Mouse (Mus musculus) myocyte (in vitro differentiated cells): ENCODE data around the gene Pitx1. TPM values are rescaled to one million over a fixed set of nuclear protein-coding genes. Genes with fewer than 3 reads are reported as not detected.

Experiments
- H3K27me3 ChIP-seq: one replicate; pipeline ENCODE4 v1.6.1; 2011; ENCODE audit not compliant: control insufficient read depth, insufficient read depth, insufficient read length
- H3K36me3 ChIP-seq: one replicate; pipeline ENCODE4 v1.6.1; 2011; ENCODE audit not compliant: control insufficient read depth, insufficient read depth
- H3K4me2 ChIP-seq: one replicate; pipeline ENCODE4 v1.6.1; 2011; ENCODE audit warnings: low read depth, control low read depth
- H3K4me3 ChIP-seq: one replicate; pipeline ENCODE4 v1.5.1; 2011; ENCODE audit warnings: mild to moderate bottlenecking, control low read depth, moderate library complexity
- H3K79me2 ChIP-seq: one replicate; pipeline ENCODE4 v1.6.1; 2011; ENCODE audit not compliant: control insufficient read depth, insufficient read depth
- H3ac ChIP-seq: one replicate; pipeline ENCODE4 v1.6.1; 2011; ENCODE audit not compliant: control insufficient read depth, insufficient read length
- CEBPB ChIP-seq: IDR thresholded peaks from 2 replicates; pipeline ENCODE4 v1.6.1; 2011; ENCODE audit warnings: mild to moderate bottlenecking, moderate library complexity; ENCODE audit not compliant: poor library complexity, insufficient read depth, severe bottlenecking
- E2F4 ChIP-seq: IDR thresholded peaks from one replicate; pipeline ENCODE4 v1.6.1; 2011; ENCODE audit warnings: mild to moderate bottlenecking, control low read depth, moderate library complexity; ENCODE audit not compliant: insufficient read depth
- MAX ChIP-seq: IDR thresholded peaks from one replicate; pipeline ENCODE4 v1.6.1; 2011; ENCODE audit warnings: low read depth, mild to moderate bottlenecking, control low read depth
- MYOD1 ChIP-seq, 3 experiments: IDR thresholded peaks; one replicate each; pipeline ENCODE4 v1.6.1; 2011; ENCODE audit warnings: control low read depth in 2 of 3, low read depth in 2 of 3, mild to moderate bottlenecking in 2 of 3, moderate library complexity in 1 of 3; ENCODE audit not compliant: insufficient read length in 2 of 3, control insufficient read depth in 1 of 3
- MYOG ChIP-seq, 3 experiments: IDR thresholded peaks; one replicate each; pipeline ENCODE4 v1.6.1; 2011; ENCODE audit warnings: control low read depth in 2 of 3, low read depth in 2 of 3, mild to moderate bottlenecking in 2 of 3; ENCODE audit not compliant: insufficient read length in 2 of 3, control insufficient read depth in 1 of 3, insufficient read depth in 1 of 3
- POLR2A ChIP-seq: IDR thresholded peaks from one replicate; pipeline ENCODE4 v1.6.1; 2011; ENCODE audit warnings: low read depth, mild to moderate bottlenecking, control low read depth, moderate library complexity; ENCODE audit not compliant: insufficient read length
- POLR2AphosphoS2 ChIP-seq: IDR thresholded peaks from one replicate; pipeline ENCODE4 v1.6.1; 2011; ENCODE audit warnings: low read depth, control low read depth; ENCODE audit not compliant: insufficient read length
- REST ChIP-seq: IDR thresholded peaks from one replicate; pipeline ENCODE4 v1.6.1; 2011; ENCODE audit warnings: mild to moderate bottlenecking, control low read depth, moderate library complexity; ENCODE audit not compliant: insufficient read depth, insufficient read length
- SRF ChIP-seq: IDR thresholded peaks from one replicate; pipeline ENCODE4 v1.6.1; 2011; ENCODE audit warnings: low read depth; ENCODE audit not compliant: control insufficient read depth, insufficient read length
- TCF12 ChIP-seq: IDR thresholded peaks from one replicate; pipeline ENCODE4 v1.6.1; 2011; ENCODE audit warnings: mild to moderate bottlenecking, control low read depth; ENCODE audit not compliant: poor library complexity, insufficient read depth, severe bottlenecking
- TCF3 ChIP-seq: IDR thresholded peaks from one replicate; pipeline ENCODE4 v1.6.1; 2011; ENCODE audit warnings: low read depth, control low read depth; ENCODE audit not compliant: insufficient read length
- USF1 ChIP-seq: IDR thresholded peaks from one replicate; pipeline ENCODE4 v1.6.1; 2011; ENCODE audit warnings: low read depth, mild to moderate bottlenecking, control low read depth, moderate library complexity
- polyA plus RNA-seq: library from polyadenylated mRNA; unstranded; fragments of >200 nt; fragmentation: generic; extraction: Trizol; gene quantifications from one replicate; pipeline ENCODE4 v1.2.1, GENCODE M21; 2012; ENCODE audit warnings: missing spikeins

Pitx1 gene
- polyA plus RNA-seq, 1 experiment, result not detected

- H3K27me3 ChIP-seq, result peaks cover 84% of the 10 kb centered on the region
- H3ac ChIP-seq, result no peak overlapping the region
- no peaks in the 10 kb centered on the region for H3K79me2 ChIP-seq
- no peak overlapping the region for H3K4me2 ChIP-seq
- no peaks in the 10 kb centered on the region for H3K36me3 ChIP-seq
- TF ChIP-seq USF1 (no peak), TCF12 (no peak), TCF3 (no peak), SRF (no peak), POLR2AphosphoS2 (no peak), MAX (no peak), REST (no peak), E2F4 (no peak), MYOD1 (IDR thresholded peaks at IDR 0.05; ENCODE audit: control insufficient read depth in 1 of 3, insufficient read length in 2 of 3, low read depth in 2 of 3) (no peak), POLR2A (no peak), CEBPB (no peak), MYOG (IDR thresholded peaks at IDR 0.05; ENCODE audit: control insufficient read depth in 1 of 3, insufficient read depth in 1 of 3, insufficient read length in 2 of 3, low read depth in 2 of 3) (no peak)
- no peak overlapping the region for H3K4me3 ChIP-seq
These were observed 7.6 kb downstream of the Pitx1 start for GRCm38 (mm10) chr13:55828141-55829017.

GRCm38 (mm10) chr13:55827679-55828140 lies 8.3 kb downstream of the Pitx1 start:
- Histone ChIP-seq H3ac (no peak overlapping the region), H3K36me3 (no peaks in the 10 kb centered on the region), H3K4me3 (no peak overlapping the region), H3K79me2 (no peaks in the 10 kb centered on the region), H3K4me2 (no peak overlapping the region), H3K27me3 (peaks cover 82% of the 10 kb centered on the region)
- TF ChIP-seq MYOG (IDR thresholded peaks at IDR 0.05; ENCODE audit: control insufficient read depth in 1 of 3, insufficient read depth in 1 of 3, insufficient read length in 2 of 3, low read depth in 2 of 3) (no peak), SRF (no peak), E2F4 (no peak), TCF3 (no peak), MAX (no peak), REST (no peak), USF1 (no peak), MYOD1 (IDR thresholded peaks at IDR 0.05; ENCODE audit: control insufficient read depth in 1 of 3, insufficient read length in 2 of 3, low read depth in 2 of 3) (no peak), POLR2A (no peak), TCF12 (no peak), POLR2AphosphoS2 (no peak), CEBPB (no peak)

- peaks cover 82% of the 10 kb centered on the region for H3K27me3 ChIP-seq
- no peaks in the 10 kb centered on the region for H3K36me3 ChIP-seq
- no peaks in the 10 kb centered on the region for H3K79me2 ChIP-seq
- TF ChIP-seq MAX (no peak), POLR2A (no peak), TCF3 (no peak), TCF12 (no peak), USF1 (no peak), MYOG (IDR thresholded peaks at IDR 0.05; ENCODE audit: control insufficient read depth in 1 of 3, insufficient read depth in 1 of 3, insufficient read length in 2 of 3, low read depth in 2 of 3) (no peak), E2F4 (no peak), REST (no peak), MYOD1 (IDR thresholded peaks at IDR 0.05; ENCODE audit: control insufficient read depth in 1 of 3, insufficient read length in 2 of 3, low read depth in 2 of 3) (no peak), POLR2AphosphoS2 (no peak), CEBPB (no peak), SRF (no peak)
- H3K4me3 ChIP-seq, result no peak overlapping the region
- H3ac ChIP-seq, result no peak overlapping the region
- no peak overlapping the region for H3K4me2 ChIP-seq
These were observed 9.0 kb downstream of the Pitx1 start for GRCm38 (mm10) chr13:55826796-55827678.

- no peak overlapping the region for H3ac ChIP-seq
- H3K4me2 ChIP-seq, result no peak overlapping the region
- H3K4me3 ChIP-seq, result no peak overlapping the region
- H3K27me3 ChIP-seq, result peaks cover 73% of the 10 kb centered on the region
- H3K36me3 ChIP-seq, result no peaks in the 10 kb centered on the region
- H3K79me2 ChIP-seq, result no peaks in the 10 kb centered on the region
- TF ChIP-seq REST (no peak), POLR2A (no peak), MAX (no peak), CEBPB (no peak), POLR2AphosphoS2 (no peak), MYOG (IDR thresholded peaks at IDR 0.05; ENCODE audit: control insufficient read depth in 1 of 3, insufficient read depth in 1 of 3, insufficient read length in 2 of 3, low read depth in 2 of 3) (no peak), USF1 (no peak), TCF3 (no peak), MYOD1 (IDR thresholded peaks at IDR 0.05; ENCODE audit: control insufficient read depth in 1 of 3, insufficient read length in 2 of 3, low read depth in 2 of 3) (no peak), TCF12 (no peak), SRF (no peak), E2F4 (no peak)
These were observed 9.9 kb downstream of the Pitx1 start for GRCm38 (mm10) chr13:55826008-55826671.
